Mouse (Mus musculus) cerebral cortex, adult 2 months (tissue): ENCODE measurements around the gene Itgb3.

ENCODE experiments used
- WGBS: fragments of 180-500 bp; shearing (Covaris S2); methylation state at CpG from one replicate; pipeline ENCODE4 v1.1.7; 2018; 5-methylcytosine and 5-hydroxymethylcytosine counted together

Itgb3 gene

GRCm38 (mm10) chr11:104622040-104622962 is 14.5 kb downstream of the Itgb3 start:
- 42% methylated on average over 12 of the region's 12 CpGs for WGBS

GRCm38 (mm10) chr11:104624791-104625391 is 17.1 kb downstream of the Itgb3 start:
- 63% methylated on average over 6 of the region's 6 CpGs for WGBS

- WGBS: 63% methylated on average over 12 of the region's 12 CpGs
Observed at GRCm38 (mm10) chr11:104625453-104626402, 17.9 kb downstream of the Itgb3 start.

DNA sequence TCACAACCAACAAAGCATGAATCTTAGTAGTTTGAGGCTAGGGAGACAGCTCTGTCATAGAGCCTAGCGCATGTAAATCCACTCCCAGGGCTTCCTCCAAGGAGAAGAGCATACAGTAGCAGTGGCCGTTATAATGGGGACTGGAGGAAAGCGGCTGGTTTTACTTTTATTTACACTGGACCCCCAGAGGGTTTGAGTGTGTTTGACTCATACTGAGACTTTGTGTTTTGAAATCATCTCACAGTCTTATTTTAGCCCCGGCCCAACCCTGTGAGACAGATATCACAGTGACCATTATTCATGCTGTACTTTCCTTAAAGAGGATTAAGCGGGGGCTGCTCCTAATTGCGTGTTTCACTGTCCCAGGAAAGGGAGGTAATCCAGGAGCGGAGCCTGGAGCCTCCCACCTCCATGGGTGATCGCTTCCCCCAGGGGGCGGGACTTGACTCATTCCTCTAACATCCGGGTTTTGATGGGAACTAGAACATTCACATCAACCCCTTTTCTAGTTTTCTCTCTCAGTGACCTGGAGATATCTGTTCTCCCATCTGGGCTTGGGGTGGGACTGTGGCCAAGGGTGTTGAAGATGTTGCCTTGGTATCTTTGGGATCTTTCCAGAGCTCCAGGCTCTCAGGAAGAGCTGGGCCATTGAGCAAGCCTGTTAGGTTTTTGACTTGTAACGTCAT is 20.0 kb downstream of the Itgb3 start:
- WGBS: 48% methylated on average over 11 of the region's 11 CpGs

DNA sequence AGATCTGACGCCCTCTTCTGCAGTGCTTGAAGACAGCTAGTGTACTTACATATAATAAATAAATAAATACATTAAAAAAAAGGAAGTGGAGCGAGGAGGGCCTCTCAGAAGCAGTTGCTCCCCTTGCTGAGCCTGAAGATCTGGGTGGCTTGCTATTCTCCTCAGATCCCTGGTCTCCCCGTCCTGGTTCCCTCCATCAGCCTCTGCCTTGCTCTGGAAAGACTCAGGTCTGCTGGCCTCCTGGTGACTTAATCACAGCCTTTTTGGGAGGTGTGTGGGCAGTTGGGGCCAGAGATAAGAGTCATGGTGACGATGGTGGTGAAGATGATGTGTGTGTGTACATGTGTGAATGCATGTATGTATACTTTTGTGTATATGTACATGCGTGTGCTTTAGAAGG is 20.8 kb downstream of the Itgb3 start:
- WGBS: 91% methylated on average over 5 of the region's 5 CpGs

DNA sequence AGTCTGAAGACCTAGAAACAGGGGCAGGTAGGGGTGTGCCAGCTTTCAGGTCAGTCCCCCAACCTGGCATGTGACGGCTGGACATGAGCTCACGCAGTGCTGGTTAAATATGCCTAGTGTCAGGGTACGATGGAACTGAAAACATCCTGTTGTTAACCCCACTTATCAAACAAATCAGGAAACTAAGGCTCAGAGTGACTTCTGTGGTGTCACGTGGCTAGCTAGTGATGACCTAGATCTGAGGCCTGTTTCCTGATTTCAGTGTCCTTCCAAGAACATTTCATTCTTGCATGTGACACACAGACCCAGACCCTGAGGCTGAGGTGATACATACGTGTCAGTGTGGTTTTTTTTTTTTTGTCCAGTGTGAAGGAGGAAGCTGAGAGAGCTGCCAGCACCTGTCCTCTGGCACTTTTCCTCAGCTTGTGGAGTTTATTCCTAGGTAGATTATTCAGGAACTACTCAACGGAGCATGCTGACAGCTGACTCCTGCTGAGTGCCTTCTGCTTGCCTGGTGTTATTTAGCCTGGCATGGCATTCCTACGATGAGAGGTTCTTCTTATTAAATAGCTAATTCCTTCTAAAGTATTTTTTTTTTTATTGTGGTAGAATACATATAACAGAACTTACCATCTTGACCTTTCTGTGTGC is 22.5 kb downstream of the Itgb3 start:
- WGBS: 70% methylated on average over 7 of the region's 7 CpGs

- WGBS: 84% methylated on average over 1 of the region's 1 CpGs
Observed at GRCm38 (mm10) chr11:104631306-104631705, 23.5 kb downstream of the Itgb3 start.

DNA sequence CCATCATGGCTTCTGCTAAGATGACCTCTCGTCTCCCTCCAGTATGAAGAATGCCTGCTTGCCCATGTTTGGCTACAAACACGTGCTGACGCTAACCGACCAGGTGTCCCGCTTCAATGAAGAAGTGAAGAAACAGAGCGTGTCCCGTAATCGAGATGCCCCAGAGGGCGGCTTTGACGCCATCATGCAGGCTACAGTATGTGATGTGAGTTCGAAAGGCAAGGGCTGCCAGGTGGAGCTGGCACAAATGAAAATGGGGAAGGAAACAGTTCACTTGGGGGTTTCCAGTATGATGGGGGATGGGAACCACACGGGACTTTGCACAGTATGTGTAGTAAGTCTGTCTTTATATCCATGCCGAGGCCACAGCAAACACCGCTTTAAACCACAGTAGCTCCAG is 29.2 kb downstream of the Itgb3 start:
- 95% methylated on average over 14 of the region's 14 CpGs for WGBS

DNA sequence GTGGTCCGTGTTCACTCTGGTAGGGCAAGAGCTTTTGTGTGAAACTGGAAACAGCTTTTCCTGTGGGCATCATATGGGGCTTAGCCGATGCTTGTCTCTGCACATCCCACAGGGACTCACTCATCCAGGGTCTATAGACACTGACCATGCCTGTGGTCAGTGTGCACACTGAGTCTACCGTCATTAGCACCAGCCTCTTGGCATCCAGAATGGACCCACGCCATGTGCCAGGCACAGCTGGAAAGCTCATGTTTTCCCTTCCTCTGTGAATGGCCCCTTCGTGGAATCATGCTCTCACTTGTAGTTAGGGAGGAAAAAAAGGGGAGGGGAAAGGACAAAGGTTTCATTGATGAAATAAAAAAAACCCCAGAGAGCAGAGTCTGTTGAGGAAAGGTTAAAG is 30.2 kb downstream of the Itgb3 start:
- 60% methylated on average over 5 of the region's 5 CpGs for WGBS

DNA sequence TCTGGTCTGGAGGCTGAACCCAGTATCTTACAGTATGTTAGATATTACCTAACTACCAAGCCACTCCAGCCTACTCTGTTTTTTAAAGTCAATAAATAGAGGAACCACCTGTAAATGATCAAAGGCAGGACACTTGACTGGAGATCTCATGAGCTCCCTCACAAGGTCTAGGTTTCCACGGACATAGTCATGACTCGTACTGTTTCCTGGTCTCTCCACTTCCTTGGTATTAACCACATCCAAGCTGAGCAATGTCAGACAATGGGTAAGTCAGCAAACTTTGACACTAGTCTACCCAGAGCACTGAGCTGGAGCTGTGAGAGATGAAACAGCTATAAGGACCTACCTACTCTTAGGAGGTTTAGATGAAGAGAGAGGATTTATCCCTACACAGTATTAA is 31.1 kb downstream of the Itgb3 start:
- 67% methylated on average over 2 of the region's 2 CpGs for WGBS

GRCm38 (mm10) chr11:104639634-104640033 is 31.8 kb downstream of the Itgb3 start:
- 87% methylated on average over 9 of the region's 9 CpGs for WGBS

DNA sequence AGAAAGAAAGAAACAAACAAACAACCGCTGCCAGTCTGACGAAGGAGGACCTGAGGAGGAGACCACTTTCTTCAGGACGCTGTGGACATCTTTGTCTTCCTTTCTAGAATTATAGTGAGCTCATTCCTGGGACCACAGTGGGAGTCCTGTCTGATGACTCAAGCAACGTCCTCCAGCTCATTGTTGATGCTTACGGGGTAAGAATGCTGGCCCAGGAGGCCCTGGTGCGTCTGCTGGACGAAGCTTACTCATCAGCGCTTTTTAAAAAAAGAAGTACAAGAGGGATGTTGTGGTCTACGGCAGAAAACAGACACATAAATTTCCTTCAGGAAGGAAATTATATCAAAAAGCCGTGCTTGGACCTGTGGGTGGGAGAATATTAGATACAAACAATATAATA is 33.1 kb downstream of the Itgb3 start:
- WGBS: 72% methylated on average over 10 of the region's 10 CpGs

- 91% methylated on average over 4 of the region's 4 CpGs for WGBS
Observed at GRCm38 (mm10) chr11:104643236-104643635, 35.4 kb downstream of the Itgb3 start.

- WGBS: 97% methylated on average over 6 of the region's 6 CpGs
Observed at GRCm38 (mm10) chr11:104645402-104645801, 37.6 kb downstream of the Itgb3 start.

GRCm38 (mm10) chr11:104646173-104646572 is 38.4 kb downstream of the Itgb3 start:
- WGBS: 89% methylated on average over 4 of the region's 4 CpGs

DNA sequence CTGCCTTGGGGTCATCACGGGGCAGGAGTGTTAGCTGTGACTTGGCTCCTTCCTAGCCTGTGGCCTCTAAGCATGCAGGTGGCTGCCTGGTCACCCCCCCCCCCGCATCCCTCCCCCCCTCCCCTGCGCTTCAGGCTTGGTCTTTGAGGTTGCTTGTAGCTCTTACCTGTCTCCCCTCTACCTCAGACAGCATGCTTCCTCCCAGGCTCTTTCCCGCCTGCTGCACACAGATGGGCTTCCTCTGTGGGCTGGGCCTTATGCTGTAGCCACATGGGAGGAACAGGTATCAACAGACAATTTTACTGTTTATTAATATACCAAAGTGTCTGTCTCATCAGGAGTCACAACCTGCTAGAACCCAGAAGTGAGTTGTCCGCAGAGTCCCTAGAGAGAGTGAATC is 38.8 kb downstream of the Itgb3 start:
- 92% methylated on average over 5 of the region's 5 CpGs for WGBS

DNA sequence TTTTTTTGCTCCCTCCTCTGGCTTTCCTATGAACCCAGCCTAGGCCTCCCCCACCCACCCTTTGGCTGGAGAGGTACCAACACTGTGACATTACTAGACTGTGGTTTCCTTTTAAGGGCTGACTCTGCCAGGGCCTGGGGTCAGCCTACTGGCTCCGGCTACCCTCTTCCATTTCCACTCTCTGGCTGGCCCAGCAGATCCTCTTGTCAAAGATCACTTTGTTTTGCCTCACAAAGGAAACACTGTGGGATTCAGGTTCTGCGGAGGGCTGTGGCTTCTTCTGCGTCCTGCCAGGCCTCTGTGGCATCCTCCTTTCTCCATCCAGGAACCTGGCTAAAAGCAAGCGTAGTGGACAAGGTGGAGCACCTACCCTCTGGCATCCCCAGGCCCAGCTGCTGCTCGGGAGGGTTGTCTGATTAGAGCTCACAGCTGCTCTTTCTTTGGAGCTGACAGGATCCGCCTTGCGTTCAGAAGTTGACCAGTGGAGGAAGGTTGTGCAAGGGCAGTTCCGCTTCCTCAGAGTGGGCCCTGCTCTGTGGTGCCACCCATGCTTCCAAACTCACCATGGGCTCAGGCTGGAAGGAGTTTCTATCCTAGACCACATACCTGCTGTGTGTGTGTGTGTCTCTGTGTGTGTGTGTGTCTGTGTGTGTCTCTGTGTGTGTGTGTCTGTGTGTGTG is 39.5 kb downstream of the Itgb3 start:
- WGBS: 77% methylated on average over 8 of the region's 8 CpGs

DNA sequence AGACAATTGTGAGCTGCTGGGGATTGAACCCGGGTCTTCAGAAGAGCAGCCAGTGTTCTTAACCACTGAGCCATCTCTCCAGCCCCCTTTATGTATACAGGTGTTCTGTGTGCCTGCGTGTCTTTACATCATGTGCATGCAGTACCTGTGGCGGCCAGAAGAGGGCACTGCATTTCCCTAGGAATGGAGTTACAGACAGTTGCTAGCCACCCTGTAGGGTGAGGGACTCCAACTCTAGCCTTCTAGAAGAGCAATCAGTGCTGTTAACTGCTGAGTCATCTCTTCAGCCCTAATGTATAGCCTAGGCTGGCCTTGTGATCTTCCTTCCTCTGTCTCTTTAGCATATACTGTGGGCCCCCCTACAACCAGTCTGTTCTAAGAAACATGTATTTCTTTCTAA is 40.8 kb downstream of the Itgb3 start:
- 57% methylated on average over 3 of the region's 3 CpGs for WGBS

DNA sequence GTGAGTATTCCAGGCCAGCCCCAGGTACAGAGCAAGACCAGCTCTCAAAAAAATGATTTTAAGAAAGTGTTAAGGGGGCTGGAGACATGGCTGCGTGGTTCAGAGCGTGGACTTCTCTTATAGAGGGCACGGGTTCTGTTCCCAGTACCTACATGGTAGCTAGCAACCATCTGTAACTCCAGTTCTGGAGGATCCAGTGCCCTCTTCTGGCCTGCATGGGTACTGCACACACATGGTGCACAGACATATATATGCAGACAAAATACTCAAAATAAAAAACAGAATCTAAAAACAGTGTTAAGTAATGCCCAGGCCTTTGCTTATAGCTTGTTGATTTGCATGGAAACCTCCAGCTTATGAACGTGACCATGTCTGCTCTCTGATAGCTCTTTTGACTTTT is 52.8 kb downstream of the Itgb3 start:
- 95% methylated on average over 4 of the region's 4 CpGs for WGBS

- 85% methylated on average over 5 of the region's 5 CpGs for WGBS
Observed at GRCm38 (mm10) chr11:104661106-104661505, 53.3 kb downstream of the Itgb3 start.
